Mouse (Mus musculus) liver, embryonic 15.5 days (tissue): ENCODE results near the gene Ptprm. TPM values are rescaled to one million over a fixed set of nuclear protein-coding genes. Genes with fewer than 3 reads are reported as not detected.

Source experiments
- ATAC-seq: fragments of 200-750 bp; cut with Nextera tagmentation; 2 replicates; pipeline ENCODE4 v1.8.0; 2017; ENCODE audit warnings: moderate number of reproducible peaks, mild to moderate bottlenecking, moderate library complexity; ENCODE audit not compliant: insufficient read depth
- H3K27ac ChIP-seq: fragments of 300-500 bp; sonication (generic); replicated peaks from 2 replicates; pipeline ENCODE4 v1.5.1; 2015; ENCODE audit warnings: mild to moderate bottlenecking, inconsistent platforms
- H3K27me3 ChIP-seq: fragments of 300-500 bp; sonication (generic); 2 replicates; pipeline ENCODE4 v1.6.1; 2015; ENCODE audit warnings: mild to moderate bottlenecking, inconsistent platforms
- H3K36me3 ChIP-seq: fragments of 300-500 bp; sonication (generic); replicated peaks from 2 replicates; pipeline ENCODE4 v1.6.1; 2015; ENCODE audit warnings: moderate library complexity, mild to moderate bottlenecking, inconsistent platforms
- H3K4me1 ChIP-seq: fragments of 300-500 bp; sonication (generic); replicated peaks from 2 replicates; pipeline ENCODE4 v1.6.1; 2015; ENCODE audit warnings: inconsistent platforms
- H3K4me2 ChIP-seq: fragments of 300-500 bp; sonication (generic); 2 replicates; pipeline ENCODE4 v1.6.1; 2015; ENCODE audit warnings: moderate library complexity, mild to moderate bottlenecking, inconsistent platforms
- H3K4me3 ChIP-seq: fragments of 300-500 bp; sonication (generic); replicated peaks from 2 replicates; pipeline ENCODE4 v1.5.1; 2015; ENCODE audit warnings: mild to moderate bottlenecking, inconsistent platforms
- H3K9ac ChIP-seq: fragments of 300-500 bp; sonication (generic); 2 replicates; pipeline ENCODE4 v1.6.1; 2015; ENCODE audit warnings: moderate library complexity, mild to moderate bottlenecking, inconsistent platforms
- H3K9me3 ChIP-seq: fragments of 300-500 bp; sonication (generic); replicated peaks from 2 replicates; pipeline ENCODE4 v1.6.1; 2016; ENCODE audit warnings: inconsistent platforms
- WGBS: fragments of 180-500 bp; shearing (Covaris S2); methylation state at CpG from one replicate; pipeline ENCODE4 v1.1.7; 2015; ENCODE audit warnings: mixed read lengths; ENCODE audit not compliant: insufficient replicate concordance; 5-methylcytosine and 5-hydroxymethylcytosine counted together
- polyA plus RNA-seq: library from polyadenylated mRNA; unstranded; fragments of >200 nt; fragmentation: Nextera tagmentation; extraction: Ambion mirVana; gene quantifications from 2 replicates; pipeline ENCODE4 v1.2.1, GENCODE M21; 2015

The Ptprm gene
- polyA plus RNA-seq, 1 experiment from 2014 or later, result 1.4 TPM

- WGBS, result 72% methylated on average over 8 of the region's 8 CpGs
- Histone ChIP-seq H3K9ac (no peak overlapping the region), H3K27me3 (no peaks in the 10 kb centered on the region), H3K27ac (no peak overlapping the region), H3K9me3 (no peaks in the 10 kb centered on the region), H3K4me2 (no peak overlapping the region), H3K4me1 (no peaks in the 10 kb centered on the region), H3K36me3 (no peaks in the 10 kb centered on the region), H3K4me3 (no peak overlapping the region)
- ATAC-seq, result no peak
These were observed 546.1 kb downstream of the Ptprm start for GRCm38 (mm10) chr17:66808186-66808585.

GRCm38 (mm10) chr17:66801831-66802687 lies 552.2 kb downstream of the Ptprm start:
- H3K4me3 ChIP-seq, result no peak overlapping the region
- H3K9me3 ChIP-seq, result no peaks in the 10 kb centered on the region
- no peak overlapping the region for H3K9ac ChIP-seq
- 59% methylated on average over 10 of the region's 10 CpGs for WGBS
- H3K36me3 ChIP-seq, result no peaks in the 10 kb centered on the region
- no peak overlapping the region for H3K4me2 ChIP-seq
- H3K27me3 ChIP-seq, result no peaks in the 10 kb centered on the region
- H3K27ac ChIP-seq, result no peak overlapping the region
- ATAC-seq, result no peak
- no peaks in the 10 kb centered on the region for H3K4me1 ChIP-seq

GRCm38 (mm10) chr17:66800231-66800630 lies 554.0 kb downstream of the Ptprm start:
- no peak overlapping the region for H3K4me2 ChIP-seq
- ATAC-seq, result no peak
- no peaks in the 10 kb centered on the region for H3K36me3 ChIP-seq
- H3K9ac ChIP-seq, result no peak overlapping the region
- H3K27ac ChIP-seq, result no peak overlapping the region
- H3K4me1 ChIP-seq, result no peaks in the 10 kb centered on the region
- 66% methylated on average over 6 of the region's 6 CpGs for WGBS
- H3K9me3 ChIP-seq, result no peaks in the 10 kb centered on the region
- no peaks in the 10 kb centered on the region for H3K27me3 ChIP-seq
- H3K4me3 ChIP-seq, result no peak overlapping the region

- H3K9me3 ChIP-seq, result no peaks in the 10 kb centered on the region
- WGBS, result 66% methylated on average over 12 of the region's 12 CpGs
These were observed 568.1 kb downstream of the Ptprm start for GRCm38 (mm10) chr17:66786166-66786565.

GRCm38 (mm10) chr17:66785586-66785985 lies 568.7 kb downstream of the Ptprm start:
- no peak overlapping the region for H3K4me2 ChIP-seq
- no peak overlapping the region for H3K9ac ChIP-seq
- H3K27ac ChIP-seq, result no peak overlapping the region
- no peaks in the 10 kb centered on the region for H3K36me3 ChIP-seq
- no peaks in the 10 kb centered on the region for H3K27me3 ChIP-seq
- H3K4me3 ChIP-seq, result no peak overlapping the region
- no peaks in the 10 kb centered on the region for H3K4me1 ChIP-seq
- H3K9me3 ChIP-seq, result no peaks in the 10 kb centered on the region
- no peak for ATAC-seq
- WGBS, result 72% methylated on average over 11 of the region's 11 CpGs

More at GRCm38 (mm10) chr17:66786166-66786565, 568.1 kb downstream of the Ptprm start:
- no peak overlapping the region for H3K4me3 ChIP-seq
- H3K4me2 ChIP-seq, result no peak overlapping the region
- no peak for ATAC-seq
- no peak overlapping the region for H3K9ac ChIP-seq
- no peak overlapping the region for H3K27ac ChIP-seq
- no peaks in the 10 kb centered on the region for H3K27me3 ChIP-seq
- H3K36me3 ChIP-seq, result no peaks in the 10 kb centered on the region
- no peaks in the 10 kb centered on the region for H3K4me1 ChIP-seq

GRCm38 (mm10) chr17:66783601-66784000 lies 570.7 kb downstream of the Ptprm start:
- Histone ChIP-seq H3K27ac (no peak overlapping the region), H3K4me2 (no peak overlapping the region), H3K9me3 (no peaks in the 10 kb centered on the region), H3K9ac (no peak overlapping the region), H3K36me3 (no peaks in the 10 kb centered on the region), H3K4me3 (no peak overlapping the region), H3K27me3 (no peaks in the 10 kb centered on the region), H3K4me1 (no peaks in the 10 kb centered on the region)
- WGBS, result 75% methylated on average over 4 of the region's 4 CpGs
- ATAC-seq, result no peak

DNA sequence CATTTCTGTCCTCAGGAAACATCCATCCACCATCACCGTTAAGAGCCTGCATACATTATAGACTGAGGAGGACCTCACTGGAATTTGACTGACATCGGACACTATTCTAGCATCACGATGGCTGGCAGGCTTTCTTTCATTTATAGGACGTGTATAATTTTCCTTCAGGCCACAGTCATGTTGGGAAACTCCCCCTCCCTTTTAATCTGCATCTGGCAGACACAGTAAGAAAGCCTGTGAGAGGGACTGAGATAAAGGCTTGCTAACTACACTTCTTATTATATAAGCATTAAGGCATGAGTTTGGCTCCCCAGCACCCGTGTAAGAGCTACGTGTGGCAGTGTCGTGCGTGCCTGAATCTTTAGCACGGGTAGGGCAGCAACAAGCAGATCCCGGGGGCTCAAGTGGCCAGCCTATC lies 571.2 kb downstream of the Ptprm start:
- Histone ChIP-seq H3K4me3 (no peak overlapping the region), H3K36me3 (no peaks in the 10 kb centered on the region), H3K9ac (no peak overlapping the region), H3K27ac (no peak overlapping the region), H3K9me3 (no peaks in the 10 kb centered on the region), H3K4me1 (no peaks in the 10 kb centered on the region), H3K27me3 (no peaks in the 10 kb centered on the region), H3K4me2 (no peak overlapping the region)
- 67% methylated on average over 10 of the region's 10 CpGs for WGBS
- ATAC-seq, result no peak

DNA sequence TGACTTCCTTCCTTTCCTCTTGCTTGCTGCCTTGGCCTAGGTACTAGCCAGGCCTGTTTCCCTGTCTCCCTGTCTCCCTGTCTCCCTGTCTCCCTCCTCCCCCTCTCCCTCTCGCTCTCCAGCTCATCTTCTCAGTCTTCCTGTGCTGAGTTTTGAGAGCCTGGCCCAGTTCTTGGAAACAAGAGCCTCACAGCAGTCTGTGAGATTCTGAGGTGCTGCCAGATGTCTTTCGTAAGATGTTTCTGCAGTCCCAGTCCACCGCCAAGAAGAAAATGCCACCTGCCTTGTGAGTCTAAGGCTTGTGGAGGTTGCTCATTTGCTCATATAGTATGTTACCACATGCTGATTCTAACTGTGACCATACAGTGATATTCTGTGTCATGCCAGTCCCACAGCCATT lies 572.3 kb downstream of the Ptprm start:
- Histone ChIP-seq H3K36me3 (no peaks in the 10 kb centered on the region), H3K27ac (no peak overlapping the region)
- ATAC-seq, result no peak

DNA sequence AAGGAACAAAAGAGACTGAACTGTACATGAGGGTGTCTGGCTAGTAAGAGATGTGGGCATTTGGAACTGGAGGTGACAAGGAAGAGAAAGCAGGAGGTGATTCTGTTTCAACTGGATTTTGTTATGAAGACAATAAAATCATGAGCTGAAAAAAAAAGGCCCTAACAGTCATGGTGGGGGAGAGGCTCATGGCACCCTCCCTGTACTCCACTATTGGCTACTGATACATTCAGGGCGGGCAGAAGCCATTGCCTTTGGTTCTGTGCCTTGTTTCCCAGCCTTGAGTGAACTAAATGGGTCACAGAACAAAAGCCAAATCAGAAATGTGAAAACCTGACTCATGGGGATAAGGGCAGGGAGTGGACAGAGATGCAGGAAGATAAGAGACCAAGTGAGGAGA lies 575.2 kb downstream of the Ptprm start:
- Histone ChIP-seq H3K4me1 (no peaks in the 10 kb centered on the region), H3K27me3 (no peaks in the 10 kb centered on the region), H3K4me3 (no peak overlapping the region), H3K9ac (no peak overlapping the region), H3K27ac (no peak overlapping the region), H3K36me3 (no peaks in the 10 kb centered on the region), H3K4me2 (no peak overlapping the region), H3K9me3 (no peaks in the 10 kb centered on the region)
- WGBS, result 48% methylated on average over 1 of the region's 1 CpGs
- no peak for ATAC-seq

More for the DNA sequence above, 572.3 kb downstream of the Ptprm start:
- H3K9me3 ChIP-seq, result no peaks in the 10 kb centered on the region
- H3K4me1 ChIP-seq, result no peaks in the 10 kb centered on the region
- no peak overlapping the region for H3K4me3 ChIP-seq
- 71% methylated on average over 3 of the region's 3 CpGs for WGBS
- no peak overlapping the region for H3K9ac ChIP-seq
- H3K27me3 ChIP-seq, result no peaks in the 10 kb centered on the region
- no peak overlapping the region for H3K4me2 ChIP-seq

- no peak overlapping the region for H3K27ac ChIP-seq
- ATAC-seq, result no peak
- WGBS, result 75% methylated on average over 14 of the region's 14 CpGs
- no peak overlapping the region for H3K4me2 ChIP-seq
- no peaks in the 10 kb centered on the region for H3K4me1 ChIP-seq
- no peaks in the 10 kb centered on the region for H3K36me3 ChIP-seq
- no peak overlapping the region for H3K4me3 ChIP-seq
- H3K9me3 ChIP-seq, result no peaks in the 10 kb centered on the region
- no peak overlapping the region for H3K9ac ChIP-seq
- no peaks in the 10 kb centered on the region for H3K27me3 ChIP-seq
These were observed 584.6 kb downstream of the Ptprm start for GRCm38 (mm10) chr17:66769365-66770363.

DNA sequence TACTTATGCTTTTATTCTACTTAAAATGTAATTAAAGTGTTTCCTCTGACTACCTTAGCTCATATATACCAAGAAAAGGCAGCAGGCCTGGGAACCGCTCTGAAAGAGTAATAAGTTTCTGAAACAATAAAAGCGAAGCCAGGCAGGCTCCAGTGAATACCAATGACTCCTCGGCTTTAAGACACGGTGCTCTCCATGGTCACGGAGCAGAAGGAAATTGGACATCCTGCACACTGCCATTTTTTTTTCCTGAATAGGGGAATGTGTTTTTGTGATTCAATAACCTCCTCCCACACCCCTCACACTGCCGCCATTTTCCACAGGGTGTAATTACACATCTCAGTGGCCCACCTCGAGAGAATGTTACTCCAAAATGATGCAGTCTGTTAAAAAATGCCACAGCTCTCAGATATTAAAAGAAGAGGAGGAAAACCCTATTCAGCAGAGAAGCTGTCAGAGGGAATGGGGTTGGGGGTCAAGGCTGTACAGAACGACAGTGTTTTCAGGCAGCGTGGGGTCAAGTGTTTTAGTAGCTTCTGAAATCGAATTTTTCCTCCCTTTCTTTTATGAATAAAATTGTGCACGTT lies 585.5 kb downstream of the Ptprm start:
- H3K4me3 ChIP-seq, result no peak overlapping the region
- no peak overlapping the region for H3K9ac ChIP-seq
- H3K27ac ChIP-seq, result no peak overlapping the region
- H3K27me3 ChIP-seq, result no peaks in the 10 kb centered on the region
- WGBS, result 56% methylated on average over 11 of the region's 11 CpGs
- no peaks in the 10 kb centered on the region for H3K36me3 ChIP-seq
- no peak for ATAC-seq
- no peaks in the 10 kb centered on the region for H3K9me3 ChIP-seq
- no peaks in the 10 kb centered on the region for H3K4me1 ChIP-seq
- H3K4me2 ChIP-seq, result no peak overlapping the region
